Mouse (Mus musculus) urinary bladder, postnatal 36 days (tissue): ENCODE results near the gene Reln.

ENCODE experiments used
- DNase-seq, 2 experiments: peaks; one replicate each; pipeline ENCODE4 v3.0.0; 2022; ENCODE audit warnings: low spot score in 2 of 2, mixed read lengths in 1 of 2

Gene Reln

GRCm38 (mm10) chr5:22307853-22308252 is 36.6 kb downstream of the Reln start:
- DNase-seq, result no peak

- DNase-seq, result no peak
Observed at GRCm38 (mm10) chr5:22307072-22307471, 37.4 kb downstream of the Reln start.

GRCm38 (mm10) chr5:22303709-22304108 is 40.8 kb downstream of the Reln start:
- DNase-seq, result no peak

- no peak for DNase-seq
Observed at GRCm38 (mm10) chr5:22302309-22302708, 42.2 kb downstream of the Reln start.

GRCm38 (mm10) chr5:22300788-22301187 is 43.7 kb downstream of the Reln start:
- DNase-seq, result no peak

GRCm38 (mm10) chr5:22300046-22300445 is 44.5 kb downstream of the Reln start:
- DNase-seq, result no peak

GRCm38 (mm10) chr5:22295161-22295560 is 49.3 kb downstream of the Reln start:
- DNase-seq, result no peak

- no peak for DNase-seq
Observed at GRCm38 (mm10) chr5:22291409-22291808, 53.1 kb downstream of the Reln start.

GRCm38 (mm10) chr5:22285396-22285795 is 59.1 kb downstream of the Reln start:
- DNase-seq, result no peak

- no peak for DNase-seq
Observed at GRCm38 (mm10) chr5:22282141-22282665, 62.3 kb downstream of the Reln start.

GRCm38 (mm10) chr5:22280534-22281164 is 63.9 kb downstream of the Reln start:
- DNase-seq, result no peak

GRCm38 (mm10) chr5:22279201-22279600 is 65.3 kb downstream of the Reln start:
- DNase-seq, result no peak

- DNase-seq, result no peak
Observed at GRCm38 (mm10) chr5:22274134-22274533, 70.4 kb downstream of the Reln start.

GRCm38 (mm10) chr5:22266489-22267301 is 77.8 kb downstream of the Reln start:
- DNase-seq, result no peak

- DNase-seq, result no peak
Observed at GRCm38 (mm10) chr5:22262351-22262765, 82.1 kb downstream of the Reln start.

- DNase-seq, result no peak
Observed at GRCm38 (mm10) chr5:22255346-22255745, 89.2 kb downstream of the Reln start.

- no peak for DNase-seq
Observed at GRCm38 (mm10) chr5:22253910-22254309, 90.6 kb downstream of the Reln start.

GRCm38 (mm10) chr5:22253318-22253717 is 91.2 kb downstream of the Reln start:
- no peak for DNase-seq

GRCm38 (mm10) chr5:22247850-22248249 is 96.7 kb downstream of the Reln start:
- no peak for DNase-seq

GRCm38 (mm10) chr5:22245056-22245455 is 99.4 kb downstream of the Reln start:
- DNase-seq, result no peak

GRCm38 (mm10) chr5:22243538-22243937 is 101.0 kb downstream of the Reln start:
- DNase-seq, result no peak

GRCm38 (mm10) chr5:22241560-22241959 is 102.9 kb downstream of the Reln start:
- no peak for DNase-seq

- no peak for DNase-seq
Observed at GRCm38 (mm10) chr5:22236801-22237200, 107.7 kb downstream of the Reln start.
